Mouse (Mus musculus): Measurements from ENCODE around the gene Med15.

- TF ChIP-seq POLR2A (IDR thresholded peaks at IDR 0.05; ENCODE audit: low read depth, low read length) (no peak), CTCF (IDR thresholded peaks at IDR 0.05; ENCODE audit: extremely low read depth, insufficient read depth, insufficient read length, insufficient replicate concordance) (no peak)
Measured at GRCm38 (mm10) chr16:17636904-17637303, 95.8 kb downstream of the Med15 start.

Data from spleen, adult 2 months (tissue).